Mouse (Mus musculus) spleen, adult 2 months (tissue): ENCODE results near the gene Cactin.
A peak's percentile ranks its signal among the peaks of the same experiment; 100 is the strongest.

Experiments used
- CTCF ChIP-seq: fragments of 200-500 bp; IDR thresholded peaks from 2 replicates; pipeline ENCODE4 v1.5.1; 2011; ENCODE audit warnings: mild to moderate bottlenecking, inconsistent platforms; ENCODE audit not compliant: insufficient read depth, insufficient read length, insufficient replicate concordance; ENCODE audit errors: extremely low read depth
- POLR2A ChIP-seq: fragments of 200-500 bp; IDR thresholded peaks from 2 replicates; pipeline ENCODE4 v1.6.1; 2011; ENCODE audit warnings: low read depth, low read length, inconsistent platforms

DNA sequence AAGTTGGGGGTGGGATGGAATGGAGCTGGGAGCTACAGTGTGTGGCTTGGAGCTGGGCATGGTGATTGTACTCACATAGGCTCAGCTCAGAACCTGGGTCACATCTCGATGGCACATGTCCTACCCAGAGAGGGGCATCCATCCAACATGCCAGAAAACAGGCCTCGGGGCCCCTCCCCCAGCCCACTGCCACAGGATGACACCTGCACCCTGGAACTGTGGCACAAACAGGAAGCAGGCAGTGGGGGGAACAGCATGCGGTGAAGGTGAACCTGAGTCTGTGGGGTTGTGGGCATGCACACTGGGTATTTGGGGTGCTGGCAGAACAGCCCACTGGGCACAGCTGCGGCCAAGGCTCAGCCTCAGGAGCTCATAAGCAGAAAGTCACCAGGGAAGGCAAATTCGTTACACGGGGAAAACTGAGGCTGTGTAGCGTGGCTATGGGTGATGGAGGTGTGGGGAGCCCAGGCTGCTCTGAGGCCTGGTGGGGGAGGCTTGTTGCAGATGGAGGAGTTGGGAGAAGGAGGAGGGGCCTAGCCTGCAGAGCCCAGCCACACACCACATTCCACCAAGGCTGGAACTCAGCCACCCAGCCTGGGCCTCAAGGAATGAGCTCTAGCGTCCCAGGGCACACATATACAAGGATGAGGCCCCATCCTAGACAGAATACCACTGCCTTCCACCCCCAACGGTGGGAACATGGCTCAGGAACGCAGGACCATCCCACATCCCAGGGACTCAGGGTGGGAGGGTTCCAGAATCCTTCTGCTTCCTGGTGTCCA is 8.5 kb downstream of the Cactin start:
- TF ChIP-seq CTCF (no peak), POLR2A (peak; percentile 12)
